Mouse (Mus musculus): Measurements from ENCODE around the gene Cxcl1.

GRCm38 (mm10) chr5:90877173-90877512 lies 13.9 kb upstream of the Cxcl1 start:
- TF ChIP-seq MXI1 (IDR thresholded peaks at IDR 0.05; ENCODE audit: low read depth, low read length) (no peak), CTCF (IDR thresholded peaks at IDR 0.05 in 2 of 3, conservative IDR thresholded peaks at IDR 0.05 in 1 of 3; ENCODE audit: control insufficient read depth in 1 of 3, insufficient read depth in 1 of 3, low read depth in 2 of 3, low read length in 3 of 3, poor library complexity in 1 of 3, severe bottlenecking in 1 of 3) (no peak), E2F4 (IDR thresholded peaks at IDR 0.05; ENCODE audit: borderline replicate concordance, low read depth, low read length) (no peak), ZMIZ1 (IDR thresholded peaks at IDR 0.05; ENCODE audit: low read depth, low read length) (no peak), MAZ (IDR thresholded peaks at IDR 0.05; ENCODE audit: low read depth, low read length) (no peak), MEF2A (IDR thresholded peaks at IDR 0.05; ENCODE audit: extremely low read depth, insufficient replicate concordance, low read depth, low read length, poor library complexity, severe bottlenecking) (no peak), ELF1 (IDR thresholded peaks at IDR 0.05; ENCODE audit: low read depth, low read length) (no peak), POLR2AphosphoS5 (IDR thresholded peaks at IDR 0.05; ENCODE audit: borderline replicate concordance, low read depth, low read length) (no peak), USF1 (IDR thresholded peaks at IDR 0.05; ENCODE audit: low read depth, low read length) (no peak), RAD21 (IDR thresholded peaks at IDR 0.05; ENCODE audit: low read depth, low read length) (no peak)

Measured in MEL (cell line).